Mouse (Mus musculus) megakaryocyte, embryonic 14.5 days (primary cell): Measurements from ENCODE around the gene Prr3.

ENCODE experiments used
- FLI1 ChIP-seq: IDR thresholded peaks from 2 replicates; pipeline ENCODE4 v1.6.1; 2012; ENCODE audit warnings: low read length, inconsistent platforms, mixed read lengths
- GATA1 ChIP-seq: IDR thresholded peaks from 3 replicates; pipeline ENCODE4 v1.6.1; 2012; ENCODE audit warnings: mixed read lengths, low read length, inconsistent platforms, borderline replicate concordance

DNA sequence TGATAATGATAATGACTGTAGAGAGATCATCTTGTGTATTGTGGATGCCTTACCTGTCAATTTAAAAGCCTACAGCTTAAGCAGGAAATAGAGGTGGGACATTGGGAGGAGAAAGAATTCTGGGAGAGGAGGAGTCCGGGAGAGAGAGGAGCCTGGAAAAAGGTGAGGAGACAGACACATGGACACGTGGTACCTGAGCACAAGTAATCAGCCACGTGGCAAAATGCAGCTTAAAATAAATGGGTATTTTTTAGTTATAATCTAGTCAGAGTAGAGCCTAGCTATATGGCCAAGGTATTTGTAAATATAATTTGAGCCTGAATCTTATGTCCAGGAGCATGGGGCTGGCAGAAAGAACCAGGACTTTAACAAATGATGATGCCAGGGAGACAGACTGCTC is 39.5 kb upstream of the Prr3 start:
- TF ChIP-seq GATA1 = no peak
- TF ChIP-seq FLI1 = no peak
